Mouse (Mus musculus) intestine, embryonic 14.5 days (tissue): ENCODE measurements at regions not wholly inside any gene's neighbourhood (a gene's known extent, or its start where the extent isn't known, plus 50 kb on each side); places are given as distances from the start of the nearest gene placed in this dataset.

Experiments used
- ATAC-seq: fragments of 200-750 bp; cut with Nextera tagmentation; replicated peaks from 2 replicates; pipeline ENCODE4 v1.8.0; 2017; ENCODE audit warnings: low read depth, moderate number of reproducible peaks, moderate TSS enrichment, moderate library complexity; ENCODE audit not compliant: low FRiP score, low TSS enrichment
- DNase-seq: peaks from one replicate; pipeline ENCODE4 v3.0.0-alpha.2; 2018; ENCODE audit warnings: low spot score
- H3K27ac ChIP-seq: fragments of 300-500 bp; sonication (generic); 2 replicates; pipeline ENCODE4 v1.5.1; 2014; ENCODE audit warnings: low read depth, mild to moderate bottlenecking, control low read depth
- H3K27me3 ChIP-seq: fragments of 300-500 bp; sonication (generic); replicated peaks from 2 replicates; pipeline ENCODE4 v1.6.1; 2014; ENCODE audit warnings: low read length, control low read depth; ENCODE audit not compliant: control insufficient read depth, insufficient read depth
- H3K36me3 ChIP-seq: fragments of 300-500 bp; sonication (generic); 2 replicates; pipeline ENCODE4 v1.6.1; 2014; ENCODE audit warnings: low read length, control low read depth; ENCODE audit not compliant: control insufficient read depth, insufficient read depth
- H3K4me1 ChIP-seq: fragments of 300-500 bp; sonication (generic); replicated peaks from 2 replicates; pipeline ENCODE4 v1.6.1; 2014; ENCODE audit warnings: low read length, control low read depth, mixed read lengths; ENCODE audit not compliant: control insufficient read depth, insufficient read depth
- H3K4me2 ChIP-seq: fragments of 300-500 bp; sonication (generic); 2 replicates; pipeline ENCODE4 v1.6.1; 2014; ENCODE audit warnings: low read length
- H3K4me3 ChIP-seq: fragments of 300-500 bp; sonication (generic); 2 replicates; pipeline ENCODE4 v1.5.1; 2014; ENCODE audit warnings: low read depth, low read length, control low read depth, mixed read lengths
- H3K9ac ChIP-seq: fragments of 300-500 bp; sonication (generic); 2 replicates; pipeline ENCODE4 v1.6.1; 2014; ENCODE audit warnings: mild to moderate bottlenecking, low read length
- H3K9me3 ChIP-seq: fragments of 300-500 bp; sonication (generic); 2 replicates; pipeline ENCODE4 v1.6.1; 2016; ENCODE audit warnings: low read length, control low read depth; ENCODE audit not compliant: control insufficient read depth
- WGBS: fragments of 180-500 bp; shearing (Covaris S2); extraction: QIAGEN DNeasy Blood & Tissue Kit; methylation state at CpG from one replicate; pipeline ENCODE4 v1.1.7; 2014; 5-methylcytosine and 5-hydroxymethylcytosine counted together

- DNase-seq: no peak
- no peaks in the 10 kb centered on the region for H3K27me3 ChIP-seq
- H3K4me2 ChIP-seq: no peak overlapping the region
- H3K36me3 ChIP-seq: no peaks in the 10 kb centered on the region
- no peak overlapping the region for H3K4me3 ChIP-seq
- H3K9me3 ChIP-seq: no peaks in the 10 kb centered on the region
- no peak overlapping the region for H3K27ac ChIP-seq
- no peaks in the 10 kb centered on the region for H3K4me1 ChIP-seq
- ATAC-seq: no peak
- WGBS: 66% methylated on average over 1 of the region's 1 CpGs
- no peak overlapping the region for H3K9ac ChIP-seq
These were observed 99.2 kb upstream of the Usp25 start for GRCm38 (mm10) chr16:76914311-76914710.

GRCm38 (mm10) chr16:76905205-76905996 is 108.1 kb upstream of the Usp25 start:
- no peak overlapping the region for H3K27ac ChIP-seq
- H3K9me3 ChIP-seq: no peaks in the 10 kb centered on the region
- no peaks in the 10 kb centered on the region for H3K4me1 ChIP-seq
- no peak overlapping the region for H3K4me2 ChIP-seq
- no peaks in the 10 kb centered on the region for H3K36me3 ChIP-seq
- no peak overlapping the region for H3K4me3 ChIP-seq
- no peak for ATAC-seq
- DNase-seq: no peak
- no peak overlapping the region for H3K9ac ChIP-seq
- no peaks in the 10 kb centered on the region for H3K27me3 ChIP-seq
- 81% methylated on average over 11 of the region's 11 CpGs for WGBS

GRCm38 (mm10) chr16:76899083-76899482 is 114.4 kb upstream of the Usp25 start:
- Histone ChIP-seq H3K4me2 (no peak overlapping the region), H3K9ac (no peak overlapping the region), H3K27me3 (no peaks in the 10 kb centered on the region), H3K27ac (no peak overlapping the region), H3K4me1 (peaks cover 6% of the 10 kb centered on the region; the same call in 1 of the 2 replicates), H3K4me3 (no peak overlapping the region), H3K9me3 (no peaks in the 10 kb centered on the region), H3K36me3 (no peaks in the 10 kb centered on the region)
- 14% methylated on average over 7 of the region's 7 CpGs for WGBS
- ATAC-seq (no peak), DNase-seq (no peak)

- Histone ChIP-seq H3K4me3 (no peak overlapping the region), H3K9ac (no peak overlapping the region), H3K36me3 (no peaks in the 10 kb centered on the region), H3K4me1 (peaks cover 6% of the 10 kb centered on the region; the same call in 1 of the 2 replicates), H3K4me2 (peak overlapping the region; percentile 27), H3K27me3 (no peaks in the 10 kb centered on the region), H3K9me3 (no peaks in the 10 kb centered on the region), H3K27ac (no peak overlapping the region)
- DNase-seq: peak; percentile 58
- 15% methylated on average over 13 of the region's 13 CpGs for WGBS
- ATAC-seq: no peak
These were observed 117.2 kb upstream of the Usp25 start for GRCm38 (mm10) chr16:76896305-76896704.

- Histone ChIP-seq H3K27ac (no peak overlapping the region), H3K4me3 (no peak overlapping the region), H3K36me3 (no peaks in the 10 kb centered on the region), H3K27me3 (no peaks in the 10 kb centered on the region), H3K9me3 (no peaks in the 10 kb centered on the region), H3K4me2 (no peak overlapping the region), H3K9ac (no peak overlapping the region), H3K4me1 (peaks cover 6% of the 10 kb centered on the region; the same call in 1 of the 2 replicates)
- no peak for ATAC-seq
- 63% methylated on average over 5 of the region's 5 CpGs for WGBS
- no peak for DNase-seq
These were observed 117.7 kb upstream of the Usp25 start for GRCm38 (mm10) chr16:76895781-76896180.

DNA sequence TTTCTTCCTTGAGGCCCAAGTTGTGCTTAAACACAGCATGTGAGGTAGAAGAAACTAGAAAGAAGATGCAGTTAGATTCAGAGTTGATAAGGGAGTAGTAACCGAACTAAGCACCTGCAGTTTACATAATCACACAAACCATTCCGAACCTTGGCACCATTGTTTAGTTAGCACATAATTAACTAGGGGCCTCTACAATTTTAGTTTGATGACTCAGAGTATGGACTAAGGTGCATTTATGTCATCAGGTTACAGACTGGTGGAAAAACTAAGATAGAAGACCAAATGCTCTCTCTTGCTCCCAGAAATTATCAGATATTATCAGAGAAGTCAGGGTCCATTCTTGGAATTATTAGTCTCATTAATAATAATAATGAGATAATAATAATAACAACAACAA is 134.9 kb upstream of the Usp25 start:
- H3K4me2 ChIP-seq: no peak overlapping the region
- no peak overlapping the region for H3K9ac ChIP-seq
- no peak for ATAC-seq
- H3K4me3 ChIP-seq: no peak overlapping the region
- no peaks in the 10 kb centered on the region for H3K36me3 ChIP-seq
- H3K27me3 ChIP-seq: no peaks in the 10 kb centered on the region
- DNase-seq: no peak
- no peak overlapping the region for H3K27ac ChIP-seq
- H3K4me1 ChIP-seq: no peaks in the 10 kb centered on the region
- WGBS: 66% methylated on average over 2 of the region's 2 CpGs
- H3K9me3 ChIP-seq: no peaks in the 10 kb centered on the region

GRCm38 (mm10) chr16:76875397-76876018 is 138.0 kb upstream of the Usp25 start:
- Histone ChIP-seq H3K4me2 (no peak overlapping the region), H3K27ac (no peak overlapping the region), H3K4me3 (no peak overlapping the region), H3K9me3 (no peaks in the 10 kb centered on the region), H3K4me1 (no peaks in the 10 kb centered on the region), H3K9ac (no peak overlapping the region), H3K27me3 (no peaks in the 10 kb centered on the region), H3K36me3 (no peaks in the 10 kb centered on the region)
- WGBS: 94% methylated on average over 3 of the region's 3 CpGs
- no peak for ATAC-seq
- DNase-seq: no peak

- no peaks in the 10 kb centered on the region for H3K4me1 ChIP-seq
- WGBS: 46% methylated on average over 4 of the region's 4 CpGs
- DNase-seq: no peak
- no peak for ATAC-seq
- H3K9ac ChIP-seq: no peak overlapping the region
- H3K9me3 ChIP-seq: no peaks in the 10 kb centered on the region
- H3K4me2 ChIP-seq: no peak overlapping the region
- H3K27ac ChIP-seq: no peak overlapping the region
- H3K4me3 ChIP-seq: no peak overlapping the region
- H3K36me3 ChIP-seq: no peaks in the 10 kb centered on the region
- no peaks in the 10 kb centered on the region for H3K27me3 ChIP-seq
These were observed 147.1 kb upstream of the Usp25 start for GRCm38 (mm10) chr16:76866465-76866802.
